Mouse (Mus musculus) cerebellum, postnatal 36 days (tissue): Measurements from ENCODE around the gene Fabp3.

Experiments used
- DNase-seq, 2 experiments: peaks; one replicate each; pipeline ENCODE4 v3.0.0; 2021 to 2022; ENCODE audit warnings: mixed read lengths in 2 of 2

Gene Fabp3

GRCm38 (mm10) chr4:130295047-130295745 is 13.2 kb upstream of the Fabp3 start:
- DNase-seq: no peak

- DNase-seq: no peak
Observed at GRCm38 (mm10) chr4:130296243-130296965, 12.0 kb upstream of the Fabp3 start.

- peak in 1 of 2 experiments; percentile 34 for DNase-seq
Observed at GRCm38 (mm10) chr4:130297123-130297529, 11.3 kb upstream of the Fabp3 start.

- peak; percentile 69 for DNase-seq
Observed at GRCm38 (mm10) chr4:130298877-130299628, 9.3 kb upstream of the Fabp3 start.

GRCm38 (mm10) chr4:130299629-130300018 is 8.8 kb upstream of the Fabp3 start:
- DNase-seq: no peak

- DNase-seq: no peak
Observed at GRCm38 (mm10) chr4:130302285-130302870, 6.0 kb upstream of the Fabp3 start.

- DNase-seq: no peak
Observed at GRCm38 (mm10) chr4:130304746-130305145, 3.6 kb upstream of the Fabp3 start.

- DNase-seq: peak; percentile 31 to 37
Observed at GRCm38 (mm10) chr4:130306796-130307630, 1.4 kb upstream of the Fabp3 start.

- peak; percentile 64 to 67 for DNase-seq
Observed at GRCm38 (mm10) chr4:130307851-130308230, 554 bp upstream of the Fabp3 start.

- peak; percentile 26 to 37 for DNase-seq
Observed at GRCm38 (mm10) chr4:130309254-130309653, 859 bp downstream of the Fabp3 start.

- no peak for DNase-seq
Observed at GRCm38 (mm10) chr4:130312526-130312925, 4.1 kb downstream of the Fabp3 start.

GRCm38 (mm10) chr4:130313552-130313951 is 5.2 kb downstream of the Fabp3 start:
- no peak for DNase-seq

GRCm38 (mm10) chr4:130315771-130316527 is 7.6 kb downstream of the Fabp3 start:
- DNase-seq: peak; percentile 61

- DNase-seq: no peak
Observed at GRCm38 (mm10) chr4:130316691-130317090, 8.3 kb downstream of the Fabp3 start.

- DNase-seq: no peak
Observed at GRCm38 (mm10) chr4:130318122-130318521, 9.7 kb downstream of the Fabp3 start.

- no peak for DNase-seq
Observed at GRCm38 (mm10) chr4:130319564-130319963, 11.2 kb downstream of the Fabp3 start.

- no peak for DNase-seq
Observed at GRCm38 (mm10) chr4:130321640-130322039, 13.2 kb downstream of the Fabp3 start.

GRCm38 (mm10) chr4:130322567-130322966 is 14.2 kb downstream of the Fabp3 start:
- DNase-seq: no peak

- no peak for DNase-seq
Observed at GRCm38 (mm10) chr4:130323165-130323564, 14.8 kb downstream of the Fabp3 start.

GRCm38 (mm10) chr4:130323607-130324006 is 15.2 kb downstream of the Fabp3 start:
- no peak for DNase-seq

- DNase-seq: no peak
Observed at GRCm38 (mm10) chr4:130325446-130325845, 17.1 kb downstream of the Fabp3 start.
